Mouse (Mus musculus) bone marrow, adult 2 months (tissue): ENCODE measurements around the gene Hist1h1d.
"Not testable (repeated sequence)": the region's sequence is repeated elsewhere in the genome, so short reads cannot be mapped to it uniquely, and the experiment has no call there.

Experiments
- CTCF ChIP-seq: fragments of 200-500 bp; IDR thresholded peaks from 2 replicates; pipeline ENCODE4 v1.5.1; 2011; ENCODE audit warnings: low read length, control low read depth; ENCODE audit not compliant: control insufficient read depth, insufficient read depth
- POLR2A ChIP-seq: fragments of 200-500 bp; IDR thresholded peaks from 2 replicates; pipeline ENCODE4 v1.6.1; 2011; ENCODE audit warnings: low read depth, mild to moderate bottlenecking, control low read depth, low read length, borderline replicate concordance; ENCODE audit not compliant: control insufficient read depth

GRCm38 (mm10) chr13:23573034-23573897 is 20.2 kb downstream of the Hist1h1d start:
- not testable (repeated sequence) for TF ChIP-seq CTCF, POLR2A
